Mouse (Mus musculus) lung, postnatal 4 days (tissue): Measurements from ENCODE around the gene Lsm6.

ENCODE experiments used
- DNase-seq, 2 experiments: peaks; one replicate each; pipeline ENCODE4 v3.0.0; 2021

The Lsm6 gene

GRCm38 (mm10) chr8:78801201-78801600 lies 19.7 kb downstream of the Lsm6 start:
- no peak for DNase-seq

GRCm38 (mm10) chr8:78798671-78799070 lies 22.3 kb downstream of the Lsm6 start:
- no peak for DNase-seq

GRCm38 (mm10) chr8:78797985-78798384 lies 23.0 kb downstream of the Lsm6 start:
- no peak for DNase-seq

GRCm38 (mm10) chr8:78793231-78793630 lies 27.7 kb downstream of the Lsm6 start:
- no peak for DNase-seq

GRCm38 (mm10) chr8:78776816-78777215 lies 44.1 kb downstream of the Lsm6 start:
- no peak for DNase-seq

- DNase-seq: no peak
Observed at GRCm38 (mm10) chr8:78771256-78771655, 49.7 kb downstream of the Lsm6 start.

- no peak for DNase-seq
Observed at GRCm38 (mm10) chr8:78770584-78770983, 50.4 kb downstream of the Lsm6 start.

- DNase-seq: no peak
Observed at GRCm38 (mm10) chr8:78765556-78765955, 55.4 kb downstream of the Lsm6 start.

GRCm38 (mm10) chr8:78764976-78765375 lies 56.0 kb downstream of the Lsm6 start:
- DNase-seq: no peak

GRCm38 (mm10) chr8:78759139-78759538 lies 61.8 kb downstream of the Lsm6 start:
- no peak for DNase-seq

- DNase-seq: no peak
Observed at GRCm38 (mm10) chr8:78754986-78755385, 66.0 kb downstream of the Lsm6 start.
